Mouse (Mus musculus): ENCODE results near the gene Selenon. TPM values are rescaled to one million over a fixed set of nuclear protein-coding genes. Genes with fewer than 3 reads are reported as not detected.

Selenon gene
- polyA plus RNA-seq, 1 experiment from 2014 or later, result 53.0 TPM

GRCm38 (mm10) chr4:134572449-134573300 lies 20.7 kb upstream of the Selenon start:
- no peak overlapping the region for H3K4me2 ChIP-seq (replicated peaks)
- H3K4me3 ChIP-seq, result no peak overlapping the region
- no peak overlapping the region for H3K27ac ChIP-seq
- 0 out of 2 replicates have a peak, but pooled peaks cover 5% of the 10 kb centered on the region for H3K27me3 ChIP-seq (replicated peaks)
- no peak for ATAC-seq (ENCODE audit: low FRiP score, low read depth)
- H3K36me3 ChIP-seq, result no peaks in the 10 kb centered on the region
- H3K9me3 ChIP-seq, result no peaks in the 10 kb centered on the region
- H3K9ac ChIP-seq, result no peak overlapping the region
- WGBS, result 77% methylated on average over 24 of the region's 24 CpGs
- peaks cover 21% of the 10 kb centered on the region for H3K4me1 ChIP-seq

DNA sequence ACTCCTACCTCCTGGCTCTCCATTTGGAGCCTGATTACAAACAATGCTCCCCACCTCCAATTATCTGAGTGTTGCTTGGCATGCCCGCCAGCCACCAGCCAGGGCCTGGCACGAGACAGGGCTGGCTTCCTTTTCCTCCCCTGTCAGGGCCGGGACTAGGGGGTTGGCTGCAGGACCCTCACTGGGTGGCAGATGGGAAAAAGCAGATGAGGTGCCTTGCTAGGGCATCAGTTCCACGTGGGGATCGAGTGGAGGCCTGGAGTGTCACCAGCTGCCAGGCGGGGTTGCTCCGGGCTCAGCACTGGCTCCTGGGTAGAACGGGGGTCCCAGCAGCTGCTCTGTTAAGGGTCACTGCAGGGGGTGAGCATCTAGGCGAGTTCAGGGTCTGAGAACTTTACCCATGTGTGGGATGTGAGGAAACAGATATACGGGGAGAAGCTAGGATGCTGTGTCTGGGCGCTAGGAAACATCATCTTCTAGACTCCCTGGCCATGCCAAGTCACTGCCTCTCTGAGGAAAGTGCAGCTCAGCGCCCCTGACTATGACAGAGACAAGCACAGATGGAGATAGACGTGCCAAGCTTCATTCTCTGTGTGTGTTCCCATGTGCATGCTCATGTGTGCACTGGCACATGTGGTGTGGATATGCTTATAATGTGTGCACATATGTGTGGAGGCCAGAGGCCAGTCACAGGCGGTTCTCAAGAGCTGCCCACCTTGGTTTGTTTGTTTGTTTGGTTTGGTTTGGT lies 18.9 kb upstream of the Selenon start:
- Histone ChIP-seq H3K9ac (no peak overlapping the region), H3K27ac (no peak overlapping the region)

DNA sequence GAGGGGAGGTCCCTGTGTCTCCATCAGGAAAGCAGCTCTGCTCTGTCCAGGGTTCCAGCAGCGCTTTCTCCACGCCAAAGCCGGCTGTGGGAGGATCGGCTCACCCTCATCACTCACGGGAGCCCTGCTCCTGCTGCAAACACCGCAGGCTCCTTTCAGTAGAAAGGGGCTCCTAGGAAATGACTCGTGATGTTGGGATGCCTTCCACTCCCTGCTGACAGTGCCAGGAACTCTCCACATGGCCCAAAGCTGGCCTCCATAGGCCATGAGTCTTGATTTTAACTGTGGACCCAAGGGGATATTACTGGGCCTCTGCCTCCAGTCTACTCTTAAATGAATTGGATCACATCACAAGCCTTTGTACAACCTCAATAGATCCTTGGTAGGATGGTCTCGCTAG lies 17.9 kb upstream of the Selenon start:
- no peak overlapping the region for H3K4me3 ChIP-seq
- H3K36me3 ChIP-seq, result peaks cover 6% of the 10 kb centered on the region; the same call in 1 of the 2 replicates
- no peak overlapping the region for H3K4me2 ChIP-seq (replicated peaks)
- no peak overlapping the region for H3K9ac ChIP-seq
- no peak for ATAC-seq (ENCODE audit: low FRiP score, low read depth)
- 80% methylated on average over 8 of the region's 8 CpGs for WGBS
- 0 out of 2 replicates have a peak, but pooled peaks cover 5% of the 10 kb centered on the region for H3K27me3 ChIP-seq (replicated peaks)
- peaks cover 17% of the 10 kb centered on the region for H3K4me1 ChIP-seq
- no peaks in the 10 kb centered on the region for H3K9me3 ChIP-seq
- no peak overlapping the region for H3K27ac ChIP-seq

More for the DNA sequence above, 18.9 kb upstream of the Selenon start:
- 69% methylated on average over 14 of the region's 14 CpGs for WGBS
- ATAC-seq (ENCODE audit: low FRiP score, low read depth), result no peak
- H3K36me3 ChIP-seq, result no peaks in the 10 kb centered on the region
- H3K27me3 ChIP-seq (replicated peaks), result 0 out of 2 replicates have a peak, but pooled peaks cover 5% of the 10 kb centered on the region
- no peaks in the 10 kb centered on the region for H3K9me3 ChIP-seq
- no peak overlapping the region for H3K4me3 ChIP-seq
- peaks cover 25% of the 10 kb centered on the region for H3K4me1 ChIP-seq
- H3K4me2 ChIP-seq (replicated peaks), result no peak overlapping the region

GRCm38 (mm10) chr4:134569205-134569604 lies 17.2 kb upstream of the Selenon start:
- Histone ChIP-seq H3K4me2 (replicated peaks) (no peak overlapping the region), H3K27ac (no peak overlapping the region), H3K9ac (no peak overlapping the region), H3K36me3 (peaks cover 7% of the 10 kb centered on the region; the same call in 1 of the 2 replicates), H3K4me3 (no peak overlapping the region), H3K27me3 (replicated peaks) (0 out of 2 replicates have a peak, but pooled peaks cover 5% of the 10 kb centered on the region), H3K9me3 (no peaks in the 10 kb centered on the region), H3K4me1 (peaks cover 17% of the 10 kb centered on the region)
- WGBS, result 76% methylated on average over 6 of the region's 6 CpGs
- no peak for ATAC-seq (ENCODE audit: low FRiP score, low read depth)

DNA sequence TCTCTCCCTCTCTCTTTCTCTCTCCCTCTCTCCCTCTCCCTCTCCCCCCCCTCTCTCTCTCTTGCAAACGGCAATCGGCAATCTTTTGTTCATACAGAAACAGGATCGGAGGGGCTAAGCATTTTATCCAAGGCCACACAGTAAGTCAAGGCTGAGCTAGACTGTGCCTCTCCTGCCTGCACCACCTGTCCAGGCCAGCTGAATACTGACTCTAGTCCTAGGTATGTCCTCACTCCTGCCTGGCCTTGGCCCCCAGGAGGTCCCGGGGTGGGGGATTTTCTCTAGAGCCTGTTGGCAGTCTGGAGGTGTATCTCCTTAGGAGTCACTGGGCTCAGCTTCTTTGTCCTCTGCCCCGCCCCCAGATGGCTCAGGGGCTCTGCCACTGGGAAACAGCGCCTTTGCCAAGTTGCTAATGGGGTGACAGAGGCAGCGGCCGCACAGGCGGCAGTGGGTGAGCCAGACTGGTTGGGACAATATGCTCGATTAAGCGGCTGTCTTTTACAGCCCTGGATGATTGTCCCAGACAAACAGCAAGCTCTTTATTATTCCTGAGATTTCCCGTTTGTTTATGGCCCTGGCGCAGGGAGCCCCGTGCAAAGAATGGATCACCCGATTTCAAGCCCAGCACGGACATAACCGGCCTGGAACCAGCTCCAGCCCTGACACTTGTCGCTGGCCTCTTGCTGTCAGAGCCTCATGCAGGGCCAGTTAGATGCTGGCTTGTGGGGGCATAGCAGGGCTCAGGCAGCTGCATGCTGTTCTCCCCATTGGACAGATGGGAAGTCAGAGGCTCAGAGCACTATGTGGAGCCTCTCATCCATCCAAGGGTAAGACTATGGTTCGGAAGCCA lies 15.6 kb upstream of the Selenon start:
- Histone ChIP-seq H3K27ac (peak overlapping the region; percentile 42; the same call in 1 of the 2 replicates), H3K4me2 (replicated peaks) (peak overlapping the region; percentile 27), H3K36me3 (peaks cover 7% of the 10 kb centered on the region; the same call in 1 of the 2 replicates)

DNA sequence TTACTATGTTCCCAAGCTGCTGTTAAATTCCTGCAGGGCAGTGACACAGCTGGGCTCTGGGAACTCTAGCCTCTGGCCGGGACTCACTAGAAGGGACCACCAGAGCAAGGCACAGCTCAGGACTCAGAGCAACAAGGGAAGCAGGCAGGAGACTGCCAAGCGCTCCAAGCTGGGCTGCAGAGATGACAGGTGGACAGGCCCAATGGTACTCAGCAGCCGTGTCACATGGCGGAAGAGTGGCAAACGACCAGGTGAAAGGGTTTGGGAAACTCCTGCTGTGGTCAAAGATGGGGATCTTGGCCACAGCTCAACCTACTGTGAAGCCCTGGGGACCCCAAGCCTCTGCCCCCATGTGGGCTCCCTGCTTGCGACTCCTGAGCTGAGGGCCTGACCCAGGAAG lies 12.1 kb upstream of the Selenon start:
- no peak overlapping the region for H3K4me3 ChIP-seq
- no peak overlapping the region for H3K4me2 ChIP-seq (replicated peaks)
- peaks cover 7% of the 10 kb centered on the region; the same call in 1 of the 2 replicates for H3K36me3 ChIP-seq
- peaks cover 11% of the 10 kb centered on the region for H3K4me1 ChIP-seq
- H3K27ac ChIP-seq, result no peak overlapping the region
- WGBS, result 87% methylated on average over 6 of the region's 6 CpGs
- H3K9ac ChIP-seq, result no peak overlapping the region
- ATAC-seq (ENCODE audit: low FRiP score, low read depth), result no peak
- H3K27me3 ChIP-seq (replicated peaks), result 0 out of 2 replicates have a peak, but pooled peaks cover 5% of the 10 kb centered on the region
- no peaks in the 10 kb centered on the region for H3K9me3 ChIP-seq

More for the DNA sequence above, 15.6 kb upstream of the Selenon start:
- H3K9me3 ChIP-seq, result no peaks in the 10 kb centered on the region
- H3K9ac ChIP-seq, result no peak overlapping the region
- H3K4me3 ChIP-seq, result no peak overlapping the region
- H3K4me1 ChIP-seq, result peaks cover 16% of the 10 kb centered on the region
- ATAC-seq (ENCODE audit: low FRiP score, low read depth), result peak; percentile 64
- 0 out of 2 replicates have a peak, but pooled peaks cover 5% of the 10 kb centered on the region for H3K27me3 ChIP-seq (replicated peaks)
- 13% methylated on average over 19 of the region's 19 CpGs for WGBS

- Histone ChIP-seq H3K4me2 (replicated peaks) (no peak overlapping the region), H3K4me1 (peaks cover 11% of the 10 kb centered on the region), H3K4me3 (no peak overlapping the region), H3K9me3 (no peaks in the 10 kb centered on the region), H3K27me3 (replicated peaks) (0 out of 2 replicates have a peak, but pooled peaks cover under 1% of the 10 kb centered on the region), H3K27ac (no peak overlapping the region), H3K9ac (no peak overlapping the region), H3K36me3 (peaks cover 7% of the 10 kb centered on the region; the same call in 1 of the 2 replicates)
- 93% methylated on average over 16 of the region's 16 CpGs for WGBS
- no peak for ATAC-seq (ENCODE audit: low FRiP score, low read depth)
Measured at GRCm38 (mm10) chr4:134563624-134564023, 11.7 kb upstream of the Selenon start.

DNA sequence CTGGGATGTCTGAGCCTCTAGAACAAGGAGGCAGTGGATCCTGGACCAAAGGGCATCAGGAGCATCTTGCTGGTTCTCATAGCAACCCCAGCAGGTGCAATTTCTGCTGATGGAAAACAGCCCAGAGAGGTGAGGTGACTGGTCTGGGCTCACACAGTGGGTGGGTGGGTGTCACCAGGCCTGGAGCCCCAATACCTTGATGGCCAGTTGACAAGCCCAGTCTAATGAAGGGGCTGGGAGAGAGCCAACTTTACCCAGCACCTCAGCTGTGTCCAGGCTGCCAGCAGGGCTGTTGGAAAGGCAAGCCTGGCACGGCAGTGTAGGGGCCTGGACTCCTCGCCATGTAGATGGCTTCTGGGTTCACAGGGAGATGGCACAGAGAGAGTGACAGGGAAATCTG lies 10.0 kb upstream of the Selenon start:
- peaks cover 5% of the 10 kb centered on the region for H3K4me1 ChIP-seq
- peaks cover 7% of the 10 kb centered on the region; the same call in 1 of the 2 replicates for H3K36me3 ChIP-seq
- H3K4me2 ChIP-seq (replicated peaks), result no peak overlapping the region
- no peak overlapping the region for H3K27ac ChIP-seq
- WGBS, result 92% methylated on average over 2 of the region's 2 CpGs
- no peak overlapping the region for H3K4me3 ChIP-seq
- no peaks in the 10 kb centered on the region for H3K9me3 ChIP-seq
- ATAC-seq (ENCODE audit: low FRiP score, low read depth), result no peak
- H3K9ac ChIP-seq, result no peak overlapping the region
- no peaks in the 10 kb centered on the region for H3K27me3 ChIP-seq (replicated peaks)

GRCm38 (mm10) chr4:134560699-134561098 lies 8.7 kb upstream of the Selenon start:
- peaks cover 5% of the 10 kb centered on the region for H3K4me1 ChIP-seq
- no peaks in the 10 kb centered on the region for H3K27me3 ChIP-seq (replicated peaks)
- H3K4me3 ChIP-seq, result no peak overlapping the region
- no peak overlapping the region for H3K9ac ChIP-seq
- WGBS, result 90% methylated on average over 8 of the region's 8 CpGs
- H3K36me3 ChIP-seq, result peaks cover 7% of the 10 kb centered on the region; the same call in 1 of the 2 replicates
- ATAC-seq (ENCODE audit: low FRiP score, low read depth), result no peak
- H3K27ac ChIP-seq, result no peak overlapping the region
- no peaks in the 10 kb centered on the region for H3K9me3 ChIP-seq
- no peak overlapping the region for H3K4me2 ChIP-seq (replicated peaks)

GRCm38 (mm10) chr4:134559154-134559553 lies 7.2 kb upstream of the Selenon start:
- WGBS, result 83% methylated on average over 7 of the region's 7 CpGs
- Histone ChIP-seq H3K4me2 (replicated peaks) (no peak overlapping the region), H3K9ac (no peak overlapping the region), H3K27me3 (replicated peaks) (no peaks in the 10 kb centered on the region), H3K4me3 (no peak overlapping the region), H3K27ac (no peak overlapping the region), H3K36me3 (no peaks in the 10 kb centered on the region), H3K9me3 (no peaks in the 10 kb centered on the region), H3K4me1 (peaks cover 5% of the 10 kb centered on the region)
- ATAC-seq (ENCODE audit: low FRiP score, low read depth), result no peak

DNA sequence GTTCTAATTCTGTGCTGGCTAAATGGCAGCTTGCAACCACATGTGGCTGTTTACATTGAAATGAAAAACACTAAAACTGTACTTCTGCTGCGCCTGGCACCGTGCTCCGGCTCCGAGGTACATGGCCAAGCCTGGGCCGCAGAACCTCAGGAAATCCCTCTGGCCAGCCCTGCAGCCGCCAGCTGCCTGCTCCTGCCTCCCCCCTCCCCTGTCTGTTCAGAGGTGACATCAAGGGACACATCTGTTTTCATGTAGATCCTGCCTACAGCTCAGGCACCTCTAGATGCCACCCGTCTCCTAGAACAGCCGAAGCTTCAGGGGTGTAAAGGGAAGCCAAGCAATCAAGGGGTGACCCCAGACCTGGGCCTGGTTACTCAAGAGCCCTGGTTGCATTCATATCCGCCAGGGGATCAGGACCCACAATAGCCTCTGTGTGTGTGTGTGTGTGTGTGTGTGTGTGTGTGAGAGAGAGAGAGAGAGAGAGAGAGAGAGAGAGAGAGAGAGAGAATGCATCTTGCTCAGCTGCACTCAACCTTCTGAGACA lies 6.7 kb upstream of the Selenon start:
- Histone ChIP-seq H3K36me3 (no peaks in the 10 kb centered on the region), H3K9me3 (no peaks in the 10 kb centered on the region), H3K27ac (no peak overlapping the region), H3K27me3 (replicated peaks) (no peaks in the 10 kb centered on the region), H3K4me1 (peaks cover 5% of the 10 kb centered on the region), H3K9ac (no peak overlapping the region), H3K4me3 (no peak overlapping the region), H3K4me2 (replicated peaks) (no peak overlapping the region)
- ATAC-seq (ENCODE audit: low FRiP score, low read depth), result no peak
- 68% methylated on average over 9 of the region's 9 CpGs for WGBS

All from neural tube, embryonic 12.5 days (tissue).